Mouse (Mus musculus) CD4-positive, CD25-positive, alpha-beta regulatory T cell, adult 2 months (primary cell): ENCODE data around the gene Olfr17.
"Not testable (repeated sequence)": the region's sequence is repeated elsewhere in the genome, so short reads cannot be mapped to it uniquely, and the experiment has no call there.

Experiments
- DNase-seq: peaks from one replicate; pipeline ENCODE4 v3.0.0-alpha.2; 2012; ENCODE audit warnings: low read depth, low spot score

Olfr17 gene

GRCm38 (mm10) chr7:107092920-107093319, at the start of gene Olfr17:
Gene Olfr17 (plus strand): TSS chr7:107093220.
- no peak for DNase-seq

GRCm38 (mm10) chr7:107044407-107044806, 48.6 kb upstream of the Olfr17 start:
- DNase-seq = no peak

GRCm38 (mm10) chr7:107045833-107046232, 47.2 kb upstream of the Olfr17 start:
- DNase-seq = peak; percentile 69

- DNase-seq = no peak
Observed at GRCm38 (mm10) chr7:107047578-107047977, 45.4 kb upstream of the Olfr17 start.

GRCm38 (mm10) chr7:107070681-107071080, 22.3 kb upstream of the Olfr17 start, which contains the start of gene Olfr714:
Gene Olfr714 (plus strand): TSS chr7:107070981.
- no peak for DNase-seq

GRCm38 (mm10) chr7:107110269-107110668, 17.2 kb downstream of the Olfr17 start, which contains the start of gene Olfr715b:
Gene Olfr715b (minus strand): TSS chr7:107110369.
- not testable (repeated sequence) for DNase-seq

GRCm38 (mm10) chr7:107130983-107131382, 38.0 kb downstream of the Olfr17 start, which contains the start of gene Olfr715:
Gene Olfr715 (minus strand): TSS chr7:107131083.
- not testable (repeated sequence) for DNase-seq

- DNase-seq = not testable (repeated sequence)
Observed at GRCm38 (mm10) chr7:107138027-107138426, 45.0 kb downstream of the Olfr17 start, which contains the start of gene Olfr716. Gene Olfr716 (plus strand): TSS chr7:107138327.
